In genomic region chr4:155093431-155094149, GRCm38 (mm10) we compare ENCODE assay signal across 19 mouse cellular contexts. TPM values are rescaled to one million over a fixed set of nuclear protein-coding genes. Genes with fewer than 3 reads are reported as not detected.
DNase-seq lines count a peak whose midpoint lies in the region; ATAC-seq lines count a peak whose summit lies in the region.
"Had no signal": no experiment of that assay in that cellular context is flagged by ENCODE, and none has a peak within 500 bp of the region (broad histone marks: within the 10 kb centered on the region; RNA-seq: fewer than 3 reads in every experiment).

No protein-coding gene starts in this region.

- H3K9ac ChIP-seq in hindbrain, embryonic 14.5 days = no peak overlapping the region
- H3K9ac ChIP-seq in limb, embryonic 12.5 days (replicated peaks) = peak overlapping the region; percentile 19; the same call in 1 of the 2 replicates
- H3K9ac ChIP-seq: heart, embryonic 15.5 days; hindbrain, embryonic 15.5 days; kidney, embryonic 15.5 days; liver, embryonic 15.5 days; lung, embryonic 14.5 days; midbrain, embryonic 15.5 days had no signal

- H3K36me3 ChIP-seq in hindbrain, embryonic 10.5 days = peaks cover 15% of the 10 kb centered on the region
- peaks cover 11% of the 10 kb centered on the region for H3K36me3 ChIP-seq in hindbrain, embryonic 14.5 days (replicated peaks; ENCODE audit: control insufficient read depth, insufficient read depth)
- H3K36me3 ChIP-seq in limb, embryonic 12.5 days = peaks cover 23% of the 10 kb centered on the region
- H3K36me3 ChIP-seq: heart, embryonic 15.5 days; hindbrain, embryonic 15.5 days; liver, embryonic 15.5 days; midbrain, embryonic 15.5 days had no signal

- H3K27ac ChIP-seq in hindbrain, embryonic 10.5 days = peak overlapping the region; percentile 13; the same call in 1 of the 2 replicates
- H3K27ac ChIP-seq in hindbrain, embryonic 14.5 days = no peak overlapping the region
- no peak overlapping the region for H3K27ac ChIP-seq in limb, embryonic 12.5 days
- H3K27ac ChIP-seq: heart, embryonic 15.5 days; hindbrain, embryonic 15.5 days; kidney, embryonic 15.5 days; liver, embryonic 15.5 days; midbrain, embryonic 15.5 days had no signal

- no peak overlapping the region for H3K4me2 ChIP-seq in hindbrain, embryonic 14.5 days (replicated peaks)
- no peak overlapping the region for H3K4me2 ChIP-seq in limb, embryonic 12.5 days
- H3K4me2 ChIP-seq: heart, embryonic 15.5 days; hindbrain, embryonic 15.5 days; kidney, embryonic 15.5 days; liver, embryonic 15.5 days; lung, embryonic 14.5 days; midbrain, embryonic 15.5 days had no signal

- no peaks in the 10 kb centered on the region for H3K9me3 ChIP-seq in hindbrain, embryonic 10.5 days
- no peaks in the 10 kb centered on the region for H3K9me3 ChIP-seq in hindbrain, embryonic 14.5 days (ENCODE audit: control insufficient read depth, low read length)
- H3K9me3 ChIP-seq in limb, embryonic 12.5 days = no peaks in the 10 kb centered on the region
- H3K9me3 ChIP-seq: heart, embryonic 15.5 days; hindbrain, embryonic 15.5 days; kidney, embryonic 15.5 days; liver, embryonic 15.5 days; midbrain, embryonic 15.5 days had no signal

- 84% methylated on average over 7 of the region's 7 CpGs for WGBS in hindbrain, embryonic 10.5 days
- WGBS in hindbrain, embryonic 14.5 days = 85% methylated on average over 7 of the region's 7 CpGs
- WGBS in limb, embryonic 12.5 days = 76% methylated on average over 7 of the region's 7 CpGs

- peak; percentile 28 to 41 for DNase-seq in cerebellum, postnatal 25 days
- no peak for DNase-seq in hindbrain, embryonic 10.5 days (ENCODE audit: low spot score)
- no peak for DNase-seq in hindbrain, embryonic 14.5 days (ENCODE audit: low spot score)
- DNase-seq in MN1 (ENCODE audit: low spot score) = peak; percentile 55
- no peak for DNase-seq in left cerebral cortex, postnatal 10 days (ENCODE audit: extremely low spot score in 1 of 2, low spot score in 2 of 2)
- DNase-seq: adrenal gland, adult 8-10 months; gastrocnemius, postnatal 36 days; right cerebral cortex, postnatal 25 days had no signal

- H3K4me3 ChIP-seq in hindbrain, embryonic 10.5 days = no peak overlapping the region
- no peak overlapping the region for H3K4me3 ChIP-seq in hindbrain, embryonic 14.5 days (replicated peaks; ENCODE audit: low read length)
- H3K4me3 ChIP-seq in limb, embryonic 12.5 days (replicated peaks) = no peak overlapping the region
- H3K4me3 ChIP-seq: heart, embryonic 15.5 days; hindbrain, embryonic 15.5 days; kidney, embryonic 15.5 days; liver, embryonic 15.5 days; midbrain, embryonic 15.5 days had no signal

- H3K27me3 ChIP-seq in hindbrain, embryonic 10.5 days (ENCODE audit: insufficient read depth, poor library complexity, severe bottlenecking) = no peaks in the 10 kb centered on the region
- H3K27me3 ChIP-seq in hindbrain, embryonic 14.5 days (ENCODE audit: control insufficient read depth, insufficient read depth, low read length) = no peaks in the 10 kb centered on the region
- no peaks in the 10 kb centered on the region for H3K27me3 ChIP-seq in limb, embryonic 12.5 days
- H3K27me3 ChIP-seq: heart, embryonic 15.5 days; hindbrain, embryonic 15.5 days; kidney, embryonic 15.5 days; liver, embryonic 15.5 days; midbrain, embryonic 15.5 days had no signal

- H3K4me1 ChIP-seq in hindbrain, embryonic 10.5 days (replicated peaks) = peaks cover 28% of the 10 kb centered on the region
- no peaks in the 10 kb centered on the region; the same call in 1 of the 2 replicates for H3K4me1 ChIP-seq in hindbrain, embryonic 14.5 days (replicated peaks; ENCODE audit: control insufficient read depth, insufficient read depth, low read length)
- peaks cover 4% of the 10 kb centered on the region for H3K4me1 ChIP-seq in limb, embryonic 12.5 days (replicated peaks)
- H3K4me1 ChIP-seq: liver, embryonic 15.5 days had no signal

- no peak for ATAC-seq in cerebellum, adult (ENCODE audit: insufficient number of reproducible peaks, low FRiP score, low TSS enrichment)
- ATAC-seq in hindbrain, embryonic 14.5 days (ENCODE audit: low FRiP score) = no peak
- no peak for ATAC-seq in limb, embryonic 12.5 days (ENCODE audit: insufficient number of reproducible peaks, insufficient read depth, low FRiP score, low TSS enrichment, low read depth)
- ATAC-seq: inflammation-experienced regulatory T-cells, adult 6 months had no signal

- intact Hi-C loops in left cerebral cortex, postnatal 10 days (cut with DNase I) = no loop called here

RNA-seq across cellular contexts. Expression of gene Morn1, which starts 7.2 kb away (rescaled TPM):
- 4.4 and 6.0 TPM in 2 replicates for polyA plus RNA-seq in hindbrain, embryonic 10.5 days (2016; fragmentation: Nextera tagmentation; extraction: Ambion mirVana)
- polyA plus RNA-seq in hindbrain, embryonic 14.5 days (2014; fragmentation: Nextera tagmentation; extraction: Ambion mirVana) = 6.1 and 8.7 TPM in 2 replicates
- polyA plus RNA-seq in limb, embryonic 12.5 days (2016; fragmentation: Nextera tagmentation; extraction: Ambion mirVana) = 5.2 and 6.9 TPM in 2 replicates
- 10 to 100 TPM; 16.0 to 16.3 TPM for total RNA-seq in left cerebral cortex, postnatal 10 days (2021)

RNA-seq across cellular contexts. Expression of gene Rer1, which starts 7.4 kb away (rescaled TPM):
- polyA plus RNA-seq in hindbrain, embryonic 10.5 days (2016; fragmentation: Nextera tagmentation; extraction: Ambion mirVana) = 138 and 144 TPM in 2 replicates
- 145 and 148 TPM in 2 replicates for polyA plus RNA-seq in hindbrain, embryonic 14.5 days (2014; fragmentation: Nextera tagmentation; extraction: Ambion mirVana)
- polyA plus RNA-seq in limb, embryonic 12.5 days (2016; fragmentation: Nextera tagmentation; extraction: Ambion mirVana) = 136 and 141 TPM in 2 replicates
- 10 to 100 TPM; 68.8 to 71.0 TPM for total RNA-seq in left cerebral cortex, postnatal 10 days (2021)

RNA-seq across cellular contexts. Expression of gene Pex10, which starts 26.8 kb away (rescaled TPM):
- 19.9 and 21.4 TPM in 2 replicates for polyA plus RNA-seq in hindbrain, embryonic 10.5 days (2016; fragmentation: Nextera tagmentation; extraction: Ambion mirVana)
- polyA plus RNA-seq in hindbrain, embryonic 14.5 days (2014; fragmentation: Nextera tagmentation; extraction: Ambion mirVana) = 5.4 and 7.0 TPM in 2 replicates
- 20.8 and 21.9 TPM in 2 replicates for polyA plus RNA-seq in limb, embryonic 12.5 days (2016; fragmentation: Nextera tagmentation; extraction: Ambion mirVana)
- total RNA-seq in left cerebral cortex, postnatal 10 days (2021) = 10 to 100 TPM; 18.0 to 19.3 TPM

RNA-seq across cellular contexts. Expression of gene Plch2, which starts 37.0 kb away (rescaled TPM):
- polyA plus RNA-seq in hindbrain, embryonic 10.5 days (2016; fragmentation: Nextera tagmentation; extraction: Ambion mirVana) = 2.1 and 2.6 TPM in 2 replicates
- polyA plus RNA-seq in hindbrain, embryonic 14.5 days (2014; fragmentation: Nextera tagmentation; extraction: Ambion mirVana) = 13.4 and 13.8 TPM in 2 replicates
- polyA plus RNA-seq in limb, embryonic 12.5 days (2016; fragmentation: Nextera tagmentation; extraction: Ambion mirVana) = 2.3 and 3.4 TPM in 2 replicates
- 10 to 100 TPM; 33.3 to 41.2 TPM for total RNA-seq in left cerebral cortex, postnatal 10 days (2021)
- total RNA-seq: liver, adult 2 months; neutrophil, adult 5-6 weeks had no signal
- polyA plus RNA-seq: inflammation-experienced regulatory T-cells, adult 6 months; liver, embryonic 15.5 days had no signal

Comparison
In these comparisons a context has a peak if more than half of its experiments do, and no peak if none do; other contexts are left out.
1. DNase-seq: peak in cerebellum, postnatal 25 days (2 of 2) and MN1 (single experiment); none in hindbrain, embryonic 10.5 days (single experiment), hindbrain, embryonic 14.5 days (single experiment) and left cerebral cortex, postnatal 10 days (0 of 2).